Mouse (Mus musculus): Measurements from ENCODE around the gene Nudcd2. TPM values are rescaled to one million over a fixed set of nuclear protein-coding genes. Genes with fewer than 3 reads are reported as not detected.

Nudcd2 gene
- polyA plus RNA-seq, 1 experiment from 2014 or later, result 129 TPM

DNA sequence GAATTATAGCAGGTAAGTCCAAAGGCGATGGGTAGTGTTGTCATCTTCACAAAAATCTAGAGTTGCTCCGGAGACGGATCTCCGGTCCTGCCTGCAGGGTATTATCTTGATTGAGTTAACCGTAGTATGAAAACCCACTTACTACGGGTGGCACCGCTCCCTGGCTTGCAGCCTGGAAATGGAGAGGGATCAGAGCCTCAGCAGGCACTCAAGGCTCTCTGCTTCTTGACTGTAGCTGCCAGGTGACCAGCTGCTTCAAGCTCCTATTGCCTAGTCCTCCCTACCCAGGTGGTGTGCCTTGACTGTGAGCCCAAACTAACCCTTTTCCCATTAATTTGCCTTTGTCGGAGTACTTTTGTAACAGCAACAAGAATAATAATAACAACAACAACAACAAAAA, 26.4 kb downstream of the Nudcd2 start:
- Histone ChIP-seq H3K4me3 (no peak overlapping the region), H3K4me2 (no peak overlapping the region), H3K9me3 (no peaks in the 10 kb centered on the region), H3K9ac (no peak overlapping the region), H3K36me3 (no peaks in the 10 kb centered on the region), H3K27ac (no peak overlapping the region), H3K4me1 (no peaks in the 10 kb centered on the region), H3K27me3 (no peaks in the 10 kb centered on the region)
- no peak for ATAC-seq (ENCODE audit: insufficient number of reproducible peaks, low FRiP score, low TSS enrichment, low read depth)
- WGBS, result 77% methylated on average over 8 of the region's 8 CpGs

DNA sequence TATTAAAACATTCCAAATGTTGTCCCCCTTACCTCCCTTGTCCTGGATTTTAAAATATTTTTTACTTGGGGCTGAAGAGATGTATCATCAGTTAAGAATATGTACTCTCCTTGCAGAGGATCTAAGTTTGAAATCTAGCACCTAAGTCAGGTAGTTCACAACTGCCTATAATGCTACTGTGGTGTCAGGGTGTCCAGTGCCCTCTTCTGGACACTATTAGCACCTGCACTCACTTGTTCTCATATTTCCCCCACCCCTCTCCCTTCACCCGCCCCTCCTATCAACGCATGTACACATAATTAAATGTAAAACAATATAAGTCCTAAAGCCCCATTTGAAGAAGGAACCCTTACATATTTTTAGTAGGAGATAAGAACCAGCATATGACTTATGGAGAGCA, 29.9 kb downstream of the Nudcd2 start:
- Histone ChIP-seq H3K4me2 (no peak overlapping the region), H3K9ac (no peak overlapping the region), H3K4me3 (no peak overlapping the region), H3K36me3 (no peaks in the 10 kb centered on the region), H3K9me3 (no peaks in the 10 kb centered on the region), H3K4me1 (no peaks in the 10 kb centered on the region), H3K27me3 (no peaks in the 10 kb centered on the region), H3K27ac (no peak overlapping the region)
- no peak for ATAC-seq (ENCODE audit: insufficient number of reproducible peaks, low FRiP score, low TSS enrichment, low read depth)
- WGBS, result 9% methylated on average over 2 of the region's 2 CpGs

DNA sequence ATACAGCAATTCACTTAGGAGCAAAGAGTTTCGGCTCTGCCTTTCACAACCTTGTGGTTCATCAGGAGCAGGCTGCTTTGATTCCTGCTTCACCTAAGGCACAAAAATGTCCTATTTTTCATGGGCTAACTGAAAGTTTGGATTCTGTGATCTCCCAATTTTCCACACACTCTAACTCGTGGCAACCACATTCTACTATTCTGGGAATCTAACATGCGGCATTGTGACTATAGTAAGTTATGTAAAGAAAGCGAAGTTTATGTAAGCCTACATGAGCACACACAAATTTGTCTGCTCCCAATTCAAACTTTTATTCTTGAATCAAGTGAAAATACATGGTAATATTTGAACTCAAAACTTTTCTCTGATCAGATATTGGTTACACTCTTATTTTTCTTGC, 31.2 kb downstream of the Nudcd2 start:
- Histone ChIP-seq H3K9ac (no peak overlapping the region), H3K4me2 (no peak overlapping the region), H3K4me3 (no peak overlapping the region), H3K27ac (no peak overlapping the region), H3K36me3 (no peaks in the 10 kb centered on the region), H3K27me3 (no peaks in the 10 kb centered on the region), H3K9me3 (no peaks in the 10 kb centered on the region), H3K4me1 (no peaks in the 10 kb centered on the region)
- 73% methylated on average over 4 of the region's 4 CpGs for WGBS
- no peak for ATAC-seq (ENCODE audit: insufficient number of reproducible peaks, low FRiP score, low TSS enrichment, low read depth)

DNA sequence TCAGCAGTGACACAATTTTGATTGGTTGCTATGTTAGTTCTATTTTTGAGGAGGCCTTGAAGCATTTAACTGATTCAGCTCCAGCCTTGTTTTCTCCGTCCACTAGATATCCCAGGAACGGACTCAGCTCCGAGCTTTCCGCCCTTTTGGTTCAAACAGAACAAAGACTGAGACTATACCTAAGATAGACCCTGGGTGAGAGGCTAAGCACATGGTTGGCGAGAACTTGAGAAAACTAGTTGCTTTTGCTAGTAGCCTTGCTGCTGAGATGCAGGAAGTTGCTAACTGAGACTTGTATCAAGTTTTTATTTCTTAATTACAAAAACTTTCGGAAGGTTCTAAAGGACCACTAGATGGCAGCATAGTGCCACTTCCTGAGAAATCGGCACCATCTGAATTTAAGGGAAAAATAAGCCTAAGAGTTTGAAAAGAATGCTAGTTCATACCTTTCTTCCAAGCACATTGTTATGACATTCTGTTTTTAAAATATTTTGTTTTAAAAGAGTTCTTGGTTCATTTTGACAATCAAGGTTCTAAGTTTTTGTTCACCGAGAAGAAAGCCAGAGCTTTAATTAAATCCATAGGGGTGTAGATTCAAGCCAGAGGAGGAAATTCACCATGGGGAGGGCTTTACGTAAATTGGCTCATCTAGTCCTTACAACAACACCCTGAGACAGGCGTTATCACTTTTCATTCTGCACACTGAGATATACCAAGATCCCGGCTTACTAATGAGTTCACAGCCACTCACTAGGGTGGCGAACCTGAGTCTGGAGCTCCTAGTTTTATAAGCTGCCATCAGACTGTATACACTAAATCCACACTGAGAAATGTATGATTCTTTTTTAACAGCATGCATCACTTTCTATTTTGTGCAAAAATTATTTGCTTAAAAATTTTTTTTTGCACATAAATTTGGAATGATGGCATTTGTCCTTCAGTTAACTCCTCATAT, 42.1 kb downstream of the Nudcd2 start:
- no peak overlapping the region for H3K27ac ChIP-seq
- H3K4me3 ChIP-seq, result no peak overlapping the region
- no peaks in the 10 kb centered on the region for H3K4me1 ChIP-seq
- no peaks in the 10 kb centered on the region for H3K27me3 ChIP-seq
- H3K4me2 ChIP-seq, result peak overlapping the region; percentile 25
- 36% methylated on average over 12 of the region's 12 CpGs for WGBS
- H3K9ac ChIP-seq, result no peak overlapping the region
- no peaks in the 10 kb centered on the region for H3K9me3 ChIP-seq
- ATAC-seq (ENCODE audit: insufficient number of reproducible peaks, low FRiP score, low TSS enrichment, low read depth), result no peak
- no peaks in the 10 kb centered on the region for H3K36me3 ChIP-seq

DNA sequence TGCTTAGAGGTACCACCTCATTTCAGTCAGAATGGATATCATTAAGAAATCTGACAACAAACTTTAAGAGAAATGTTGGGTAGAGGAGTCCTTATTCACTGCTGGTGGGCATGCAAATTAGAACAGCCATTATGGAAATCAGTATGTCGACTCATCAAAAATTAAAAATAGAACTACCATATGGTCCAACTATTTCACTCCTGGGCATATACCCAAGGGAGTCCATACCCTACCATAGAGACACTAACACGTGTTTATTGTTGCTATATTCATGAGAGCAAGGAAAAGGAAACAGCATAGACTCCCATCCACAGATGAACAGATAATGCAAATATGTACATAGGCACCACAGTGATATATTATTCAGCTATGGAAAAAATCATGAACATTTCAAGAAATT, 48.4 kb downstream of the Nudcd2 start:
- Histone ChIP-seq H3K4me3 (no peak overlapping the region), H3K27ac (no peak overlapping the region), H3K36me3 (no peaks in the 10 kb centered on the region), H3K4me1 (no peaks in the 10 kb centered on the region), H3K9ac (no peak overlapping the region), H3K27me3 (no peaks in the 10 kb centered on the region), H3K4me2 (no peak overlapping the region), H3K9me3 (no peaks in the 10 kb centered on the region)
- no peak for ATAC-seq (ENCODE audit: insufficient number of reproducible peaks, low FRiP score, low TSS enrichment, low read depth)
- WGBS, result 71% methylated on average over 2 of the region's 2 CpGs

DNA sequence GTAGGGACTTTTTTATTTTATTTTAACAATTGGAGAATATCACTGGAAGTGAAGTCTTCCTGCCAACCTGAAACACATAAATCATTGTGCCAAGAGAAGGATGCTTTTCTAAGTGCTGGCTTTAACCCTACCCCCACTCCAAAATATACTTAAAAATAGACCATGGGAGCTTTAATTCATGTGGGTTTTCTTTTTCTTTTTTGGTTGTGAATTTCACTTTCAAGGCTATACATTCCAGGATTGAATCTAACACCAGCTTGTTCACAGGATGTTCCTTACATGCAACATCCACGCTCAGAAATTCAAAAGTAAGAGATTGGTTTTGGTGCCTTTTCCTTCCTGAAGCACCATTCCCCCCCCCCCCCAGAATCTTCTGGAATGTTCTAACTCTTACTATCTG, 49.9 kb downstream of the Nudcd2 start:
- H3K27me3 ChIP-seq, result no peaks in the 10 kb centered on the region
- H3K27ac ChIP-seq, result no peak overlapping the region
- ATAC-seq (ENCODE audit: insufficient number of reproducible peaks, low FRiP score, low TSS enrichment, low read depth), result no peak
- H3K4me1 ChIP-seq, result no peaks in the 10 kb centered on the region
- no peak overlapping the region for H3K9ac ChIP-seq
- 81% methylated on average over 1 of the region's 1 CpGs for WGBS
- H3K36me3 ChIP-seq, result no peaks in the 10 kb centered on the region
- no peak overlapping the region for H3K4me2 ChIP-seq
- no peak overlapping the region for H3K4me3 ChIP-seq
- no peaks in the 10 kb centered on the region for H3K9me3 ChIP-seq

DNA sequence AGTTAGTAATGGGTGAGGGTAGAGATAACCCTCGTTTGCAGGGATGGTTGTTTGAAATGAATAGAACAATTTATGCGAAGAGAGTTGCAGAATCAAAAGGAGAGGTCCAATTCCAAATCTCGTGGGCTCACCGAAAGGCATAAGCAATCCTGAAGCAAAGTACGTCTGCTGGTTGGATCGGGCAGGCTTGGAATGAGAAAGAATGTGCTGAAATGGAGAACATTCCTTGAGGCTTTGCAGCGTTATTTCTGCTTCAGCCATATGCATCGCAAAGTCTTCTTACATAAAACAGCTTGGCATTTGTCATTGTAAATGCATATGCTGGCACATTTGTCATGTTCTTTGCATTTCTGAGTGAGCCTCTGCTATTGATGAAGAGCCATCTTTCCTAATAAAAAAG, 50.9 kb downstream of the Nudcd2 start:
- Histone ChIP-seq H3K4me2 (no peak overlapping the region), H3K27ac (no peak overlapping the region), H3K9me3 (no peaks in the 10 kb centered on the region), H3K4me1 (no peaks in the 10 kb centered on the region), H3K9ac (no peak overlapping the region), H3K4me3 (no peak overlapping the region), H3K27me3 (no peaks in the 10 kb centered on the region), H3K36me3 (no peaks in the 10 kb centered on the region)
- WGBS, result 71% methylated on average over 8 of the region's 8 CpGs
- ATAC-seq (ENCODE audit: insufficient number of reproducible peaks, low FRiP score, low TSS enrichment, low read depth), result no peak

DNA sequence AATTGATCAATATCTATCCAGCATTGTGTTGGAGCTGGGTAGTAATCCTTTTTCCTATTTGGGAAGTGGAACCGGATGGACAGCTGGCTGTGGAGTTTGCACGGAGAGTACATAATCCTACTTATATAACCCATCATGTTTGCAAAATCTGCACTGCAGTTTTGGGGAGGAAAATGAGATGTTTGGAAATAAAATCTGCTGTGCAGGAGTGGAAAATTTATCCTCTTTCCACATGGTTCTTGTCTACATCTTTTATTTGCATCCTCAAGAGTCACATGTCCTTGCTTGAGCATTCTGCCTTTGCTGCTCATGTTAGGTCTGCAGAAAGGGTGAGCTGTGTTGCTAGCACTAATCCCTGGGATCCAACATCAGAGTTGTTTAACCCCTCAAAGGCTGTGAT, 53.4 kb downstream of the Nudcd2 start:
- Histone ChIP-seq H3K9ac (no peak overlapping the region), H3K4me2 (no peak overlapping the region), H3K27me3 (no peaks in the 10 kb centered on the region), H3K36me3 (no peaks in the 10 kb centered on the region), H3K9me3 (no peaks in the 10 kb centered on the region), H3K4me3 (no peak overlapping the region), H3K4me1 (no peaks in the 10 kb centered on the region), H3K27ac (no peak overlapping the region)
- no peak for ATAC-seq (ENCODE audit: insufficient number of reproducible peaks, low FRiP score, low TSS enrichment, low read depth)
- 65% methylated on average over 2 of the region's 2 CpGs for WGBS

Other genes starting within 250 kb of the Nudcd2 start
- 104 and 109 TPM in 2 replicates for gene Mat2b, start 38.5 kb upstream of the Nudcd2 start, polyA plus RNA-seq (2015; fragmentation: Nextera tagmentation; extraction: Ambion mirVana)
- gene Hmmr, start 245 bp upstream of the Nudcd2 start, polyA plus RNA-seq (2015; fragmentation: Nextera tagmentation; extraction: Ambion mirVana), result 36.7 and 37.0 TPM in 2 replicates
- gene Ccng1, start 21.6 kb downstream of the Nudcd2 start, polyA plus RNA-seq (2015; fragmentation: Nextera tagmentation; extraction: Ambion mirVana), result 48.8 and 62.6 TPM in 2 replicates